Mouse (Mus musculus) CH12.LX (cell line): Measurements from ENCODE around the gene Lrrtm4. TPM values are rescaled to one million over a fixed set of nuclear protein-coding genes. Genes with fewer than 3 reads are reported as not detected.

ENCODE experiments used
- DNase-seq: peaks from one replicate; pipeline ENCODE4 v3.0.0-alpha.2; 2013; ENCODE audit errors: extremely low read depth
- H3K27ac ChIP-seq: 2 replicates; pipeline ENCODE4 v1.5.1; 2012; ENCODE audit warnings: low read depth, mild to moderate bottlenecking, control low read depth, moderate library complexity; ENCODE audit not compliant: insufficient read depth
- H3K27me3 ChIP-seq: replicated peaks from 2 replicates; pipeline ENCODE3; 2012; ENCODE audit warnings: inconsistent platforms
- H3K36me3 ChIP-seq, 2 experiments: replicated peaks in 1 of 2; 2 replicates each; pipeline versions ENCODE3 to v1.6.1; 2012; ENCODE audit warnings: inconsistent platforms in 1 of 2, low read length in 1 of 2, mild to moderate bottlenecking in 1 of 2, mixed read lengths in 1 of 2, moderate library complexity in 1 of 2; ENCODE audit not compliant: control insufficient read depth in 1 of 2, insufficient read depth in 1 of 2
- H3K4me1 ChIP-seq, 2 experiments: 2 replicates each; pipeline ENCODE4 v1.6.1; 2012; ENCODE audit warnings: inconsistent platforms in 1 of 2, moderate library complexity in 1 of 2; ENCODE audit not compliant: insufficient read depth in 2 of 2, control insufficient read depth in 1 of 2
- H3K4me2 ChIP-seq: 2 replicates; pipeline ENCODE4 v1.6.1; 2012; ENCODE audit warnings: low read depth, mild to moderate bottlenecking, control low read depth; ENCODE audit not compliant: poor library complexity, insufficient read depth, severe bottlenecking
- H3K4me3 ChIP-seq, 3 experiments: fragments of 150-350 bp in 1 of 3; sonication (generic) in 1 of 3; replicated peaks in 1 of 3; 2 replicates each; pipeline versions ENCODE3 to v1.5.1; 2011 to 2012; ENCODE audit warnings: low read depth in 2 of 3, low read length in 2 of 3, mild to moderate bottlenecking in 2 of 3, moderate library complexity in 2 of 3, control low read depth in 1 of 3, improper control_type of control experiment in 1 of 3, inconsistent platforms in 1 of 3, mixed read lengths in 1 of 3; ENCODE audit not compliant: poor library complexity in 1 of 3
- H3K79me2 ChIP-seq: replicated peaks from 2 replicates; pipeline ENCODE4 v1.6.1; 2012; ENCODE audit warnings: mild to moderate bottlenecking, moderate library complexity; ENCODE audit not compliant: control insufficient read depth, poor library complexity, insufficient read depth, severe bottlenecking; ENCODE audit errors: extremely low read depth
- H3K9ac ChIP-seq: 2 replicates; pipeline ENCODE4 v1.6.1; 2012; ENCODE audit warnings: low read depth, mild to moderate bottlenecking, control low read depth, moderate library complexity; ENCODE audit not compliant: insufficient read depth
- H3K9me3 ChIP-seq: replicated peaks from 2 replicates; pipeline ENCODE3; 2012; ENCODE audit warnings: low read length, inconsistent platforms, mixed read lengths
- CHD1 ChIP-seq: IDR thresholded peaks from 2 replicates; pipeline ENCODE4 v1.6.1; 2012; ENCODE audit warnings: low read depth, low read length, improper control_type of control experiment, inconsistent platforms
- CTCF ChIP-seq, 2 experiments: IDR thresholded peaks in 1 of 2; conservative IDR thresholded peaks in 1 of 2; 2 replicates each; pipeline ENCODE4 v1.5.1; 2011 to 2012; ENCODE audit warnings: low read depth in 2 of 2, low read length in 2 of 2, improper control_type of control experiment in 1 of 2, inconsistent platforms in 1 of 2, mild to moderate bottlenecking in 1 of 2, moderate library complexity in 1 of 2
- E2F4 ChIP-seq: IDR thresholded peaks from 2 replicates; pipeline ENCODE4 v1.6.1; 2011; ENCODE audit warnings: low read depth, low read length, improper control_type of control experiment; ENCODE audit not compliant: insufficient replicate concordance
- ELF1 ChIP-seq: IDR thresholded peaks from 2 replicates; pipeline ENCODE4 v1.6.1; 2014; ENCODE audit warnings: low read depth, mild to moderate bottlenecking, inconsistent platforms, low read length, improper control_type of control experiment
- ETS1 ChIP-seq: conservative IDR thresholded peaks from 2 replicates; pipeline ENCODE4 v1.6.1; 2012; ENCODE audit warnings: low read depth, mild to moderate bottlenecking, inconsistent platforms, low read length, improper control_type of control experiment, moderate library complexity
- HCFC1 ChIP-seq: IDR thresholded peaks from 2 replicates; pipeline ENCODE4 v1.6.1; 2012; ENCODE audit warnings: low read depth, mild to moderate bottlenecking, inconsistent platforms, low read length, improper control_type of control experiment
- JUND ChIP-seq: conservative IDR thresholded peaks from 2 replicates; pipeline ENCODE4 v1.6.1; 2011; ENCODE audit warnings: low read depth, low read length, improper control_type of control experiment
- MAX ChIP-seq: IDR thresholded peaks from 2 replicates; pipeline ENCODE4 v1.6.1; 2011; ENCODE audit warnings: low read length, improper control_type of control experiment
- MAZ ChIP-seq: IDR thresholded peaks from 2 replicates; pipeline ENCODE4 v1.6.1; 2012; ENCODE audit warnings: low read depth, mild to moderate bottlenecking, inconsistent platforms, low read length, improper control_type of control experiment, moderate library complexity
- MEF2A ChIP-seq: IDR thresholded peaks from 2 replicates; pipeline ENCODE4 v1.6.1; 2014; ENCODE audit warnings: low read depth, mild to moderate bottlenecking, inconsistent platforms, low read length, improper control_type of control experiment, borderline replicate concordance
- MXI1 ChIP-seq: IDR thresholded peaks from 2 replicates; pipeline ENCODE4 v1.6.1; 2011; ENCODE audit warnings: mild to moderate bottlenecking, low read depth, low read length, improper control_type of control experiment
- NELFE ChIP-seq: IDR thresholded peaks from 2 replicates; pipeline ENCODE4 v1.6.1; 2011; ENCODE audit warnings: low read depth, low read length, improper control_type of control experiment
- POLR2A ChIP-seq: IDR thresholded peaks from 2 replicates; pipeline ENCODE4 v1.6.1; 2011; ENCODE audit warnings: low read depth, mild to moderate bottlenecking, improper control_type of control experiment, low read length
- RAD21 ChIP-seq: IDR thresholded peaks from 2 replicates; pipeline ENCODE4 v1.6.1; 2011; ENCODE audit warnings: low read depth, mild to moderate bottlenecking, low read length, improper control_type of control experiment, moderate library complexity
- UBTF ChIP-seq: IDR thresholded peaks from 2 replicates; pipeline ENCODE4 v1.6.1; 2012; ENCODE audit warnings: low read depth, mild to moderate bottlenecking, inconsistent platforms, low read length, improper control_type of control experiment, moderate library complexity
- USF2 ChIP-seq: conservative IDR thresholded peaks from 2 replicates; pipeline ENCODE4 v1.6.1; 2011; ENCODE audit warnings: low read depth, low read length, improper control_type of control experiment
- dilution Hi-C: fragments of 300-500 bp; cut with MboI; formaldehyde crosslinking; loops from 2 replicates; pipeline ENCODE4 v1.14.3; 2020; ENCODE audit warnings: low sequenced_read_pairs; ENCODE audit not compliant: extremely low pct_unique_long_range_greater_than_20kb, extremely low pct_ligation_motif_present
- in situ Hi-C: fragments of 300-500 bp; cut with MboI; formaldehyde crosslinking; loops from 3 replicates; pipeline ENCODE4 v1.14.3; 2019; ENCODE audit warnings: low sequenced_read_pairs, low pct_ligation_motif_present, low pct_unique_long_range_greater_than_20kb, mixed read lengths
- polyA plus RNA-seq: library from polyadenylated mRNA; unstranded; fragments of >175 nt; gene quantifications from 2 replicates; pipeline ENCODE4 v1.2.1, GENCODE M21; 2012; ENCODE audit warnings: low read depth; ENCODE audit not compliant: insufficient read length
- total RNA-seq, 2 experiments: library from RNA; depleted of rRNA; stranded (reverse); fragments of 300-350 nt in 1 of 2; fragments of >200 nt in 1 of 2; gene quantifications; 2 replicates each; pipeline ENCODE4 v1.2.3; 2012 to 2014

The Lrrtm4 gene
- total and polyA plus RNA-seq, 3 experiments: not detected

GRCm38 (mm10) chr6:80750769-80751168 lies 732.1 kb downstream of the Lrrtm4 start:
- dilution Hi-C loops: no loop called here
- Histone ChIP-seq H3K27ac (no peak overlapping the region), H3K4me2 (no peak overlapping the region), H3K4me1 (no peaks in the 10 kb centered on the region), H3K36me3 (no peaks in the 10 kb centered on the region), H3K9me3 (peaks cover 23% of the 10 kb centered on the region), H3K9ac (no peak overlapping the region), H3K27me3 (no peaks in the 10 kb centered on the region), H3K79me2 (no peaks in the 10 kb centered on the region), H3K4me3 (no peak overlapping the region)
- TF ChIP-seq HCFC1 (no peak), JUND (no peak), ETS1 (no peak), MXI1 (no peak), RAD21 (no peak), POLR2A (no peak), MAX (no peak), ELF1 (no peak), CTCF (conservative IDR thresholded peaks at IDR 0.05 in 1 of 2, IDR thresholded peaks at IDR 0.05 in 1 of 2; ENCODE audit: low read depth in 2 of 2, low read length in 2 of 2) (no peak), UBTF (no peak), E2F4 (no peak), USF2 (no peak), MAZ (no peak)
- no peak for DNase-seq
- in situ Hi-C loops: no loop called here

GRCm38 (mm10) chr6:80760641-80761204 lies 742.0 kb downstream of the Lrrtm4 start:
- TF ChIP-seq ELF1: no peak
- in situ Hi-C loops: no loop called here
- Histone ChIP-seq H3K27me3 (no peaks in the 10 kb centered on the region), H3K4me1 (no peaks in the 10 kb centered on the region), H3K4me3 (no peak overlapping the region), H3K27ac (no peak overlapping the region), H3K9ac (no peak overlapping the region), H3K36me3 (no peaks in the 10 kb centered on the region), H3K79me2 (no peaks in the 10 kb centered on the region), H3K9me3 (peaks cover 42% of the 10 kb centered on the region), H3K4me2 (no peak overlapping the region)
- no peak for DNase-seq
- dilution Hi-C loops: no loop called here

GRCm38 (mm10) chr6:80786282-80786681 lies 767.6 kb downstream of the Lrrtm4 start:
- dilution Hi-C loops: no loop called here
- Histone ChIP-seq H3K36me3 (no peaks in the 10 kb centered on the region), H3K27ac (no peak overlapping the region), H3K4me3 (no peak overlapping the region), H3K4me2 (no peak overlapping the region), H3K4me1 (no peaks in the 10 kb centered on the region), H3K27me3 (no peaks in the 10 kb centered on the region), H3K79me2 (no peaks in the 10 kb centered on the region), H3K9ac (no peak overlapping the region), H3K9me3 (peaks cover 27% of the 10 kb centered on the region)
- no peak for TF ChIP-seq MEF2A
- no peak for TF ChIP-seq NELFE
- no peak for TF ChIP-seq CHD1
- in situ Hi-C loops: no loop called here
- DNase-seq: no peak
